Mouse (Mus musculus) hindbrain, embryonic 15.5 days (tissue): ENCODE measurements at regions not wholly inside any gene's neighbourhood (a gene's known extent, or its start where the extent isn't known, plus 50 kb on each side); places are given as distances from the start of the nearest gene placed in this dataset.

Experiments used
- ATAC-seq: fragments of 200-750 bp; cut with Nextera tagmentation; 2 replicates; pipeline ENCODE4 v1.8.0; 2017; ENCODE audit warnings: low read depth, moderate number of reproducible peaks, moderate TSS enrichment; ENCODE audit not compliant: low FRiP score
- H3K27ac ChIP-seq: fragments of 300-500 bp; sonication (generic); replicated peaks from 2 replicates; pipeline ENCODE4 v1.5.1; 2015; ENCODE audit warnings: mild to moderate bottlenecking, inconsistent platforms
- H3K27me3 ChIP-seq: fragments of 300-500 bp; sonication (generic); 2 replicates; pipeline ENCODE4 v1.6.1; 2015; ENCODE audit warnings: control low read depth, inconsistent platforms
- H3K36me3 ChIP-seq: fragments of 300-500 bp; sonication (generic); 2 replicates; pipeline ENCODE4 v1.6.1; 2015; ENCODE audit warnings: control low read depth, inconsistent platforms
- H3K4me1 ChIP-seq: fragments of 300-500 bp; sonication (generic); replicated peaks from 2 replicates; pipeline ENCODE4 v1.6.1; 2015; ENCODE audit warnings: control low read depth, inconsistent platforms
- H3K4me2 ChIP-seq: fragments of 300-500 bp; sonication (generic); 2 replicates; pipeline ENCODE4 v1.6.1; 2015; ENCODE audit warnings: moderate library complexity, mild to moderate bottlenecking, inconsistent platforms
- H3K4me3 ChIP-seq: fragments of 300-500 bp; sonication (generic); 2 replicates; pipeline ENCODE4 v1.5.1; 2015; ENCODE audit warnings: mild to moderate bottlenecking, inconsistent platforms
- H3K9ac ChIP-seq: fragments of 300-500 bp; sonication (generic); 2 replicates; pipeline ENCODE4 v1.6.1; 2015; ENCODE audit warnings: inconsistent platforms
- H3K9me3 ChIP-seq: fragments of 300-500 bp; sonication (generic); 2 replicates; pipeline ENCODE4 v1.6.1; 2016; ENCODE audit warnings: control low read depth, inconsistent platforms
- WGBS: fragments of 180-500 bp; shearing (Covaris S2); methylation state at CpG from one replicate; pipeline ENCODE4 v1.1.7; 2015; 5-methylcytosine and 5-hydroxymethylcytosine counted together

- WGBS, result 81% methylated on average over 7 of the region's 7 CpGs
- no peak overlapping the region for H3K27ac ChIP-seq
- no peaks in the 10 kb centered on the region for H3K4me1 ChIP-seq
- no peak overlapping the region for H3K4me3 ChIP-seq
- H3K36me3 ChIP-seq, result no peaks in the 10 kb centered on the region
- no peaks in the 10 kb centered on the region for H3K27me3 ChIP-seq
- H3K9me3 ChIP-seq, result no peaks in the 10 kb centered on the region
- H3K4me2 ChIP-seq, result no peak overlapping the region
- H3K9ac ChIP-seq, result no peak overlapping the region
- no peak for ATAC-seq
Measured at GRCm38 (mm10) chr15:88497957-88498356, 102.1 kb upstream of the Zdhhc25 start.

GRCm38 (mm10) chr15:88502311-88502710, 97.8 kb upstream of the Zdhhc25 start:
- Histone ChIP-seq H3K9me3 (no peaks in the 10 kb centered on the region), H3K9ac (no peak overlapping the region), H3K4me3 (no peak overlapping the region), H3K36me3 (no peaks in the 10 kb centered on the region), H3K27me3 (no peaks in the 10 kb centered on the region), H3K27ac (no peak overlapping the region), H3K4me2 (no peak overlapping the region), H3K4me1 (peaks cover 8% of the 10 kb centered on the region)
- ATAC-seq, result no peak
- WGBS, result 76% methylated on average over 2 of the region's 2 CpGs

GRCm38 (mm10) chr15:88503896-88504295, 96.2 kb upstream of the Zdhhc25 start:
- H3K4me3 ChIP-seq, result no peak overlapping the region
- no peaks in the 10 kb centered on the region for H3K36me3 ChIP-seq
- H3K9ac ChIP-seq, result no peak overlapping the region
- no peak for ATAC-seq
- H3K27me3 ChIP-seq, result peaks cover 2% of the 10 kb centered on the region; the same call in 1 of the 2 replicates
- 69% methylated on average over 7 of the region's 7 CpGs for WGBS
- no peak overlapping the region for H3K4me2 ChIP-seq
- H3K4me1 ChIP-seq, result peaks cover 8% of the 10 kb centered on the region
- no peak overlapping the region for H3K27ac ChIP-seq
- no peaks in the 10 kb centered on the region for H3K9me3 ChIP-seq

DNA sequence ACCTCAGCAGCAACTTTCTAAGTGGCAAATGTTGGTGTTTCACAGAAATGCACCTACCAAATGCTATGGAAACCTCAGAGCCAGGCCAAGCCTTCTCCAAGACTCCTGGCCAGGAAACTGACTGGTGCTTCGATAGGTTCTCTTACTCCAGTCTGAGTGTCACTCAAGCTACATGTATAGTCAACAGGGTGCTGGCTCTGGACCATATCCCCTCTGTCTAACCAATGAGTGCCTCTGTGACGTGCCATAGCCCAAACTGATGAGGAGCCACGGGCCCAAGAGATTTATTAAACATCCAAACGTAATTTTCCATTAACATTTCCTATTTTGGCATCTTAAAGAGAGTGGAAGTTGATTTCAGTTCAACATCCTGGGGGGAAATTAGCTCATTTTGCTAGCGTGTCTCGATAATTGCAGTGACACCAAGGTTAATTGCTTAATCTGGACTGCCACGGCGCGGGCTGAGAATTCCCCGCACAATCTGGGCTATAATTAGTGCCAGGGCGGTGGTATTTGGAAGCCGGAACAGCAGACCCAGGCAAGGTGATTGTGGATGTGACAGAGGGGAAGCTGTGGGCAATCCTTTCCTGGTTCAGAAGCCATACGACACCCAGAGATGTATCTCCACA, 94.5 kb upstream of the Zdhhc25 start:
- H3K4me1 ChIP-seq, result peaks cover 8% of the 10 kb centered on the region
- H3K9ac ChIP-seq, result no peak overlapping the region
- no peaks in the 10 kb centered on the region for H3K9me3 ChIP-seq
- 47% methylated on average over 13 of the region's 13 CpGs for WGBS
- peaks cover 2% of the 10 kb centered on the region; the same call in 1 of the 2 replicates for H3K27me3 ChIP-seq
- H3K4me2 ChIP-seq, result no peak overlapping the region
- no peaks in the 10 kb centered on the region for H3K36me3 ChIP-seq
- no peak overlapping the region for H3K4me3 ChIP-seq
- ATAC-seq, result 0 out of 2 replicates have a peak, but pooled peaks have one; percentile 6
- no peak overlapping the region for H3K27ac ChIP-seq

- no peak for ATAC-seq
- Histone ChIP-seq H3K4me1 (peaks cover 8% of the 10 kb centered on the region), H3K9ac (no peak overlapping the region), H3K9me3 (no peaks in the 10 kb centered on the region), H3K27ac (no peak overlapping the region), H3K4me3 (no peak overlapping the region), H3K4me2 (no peak overlapping the region), H3K36me3 (no peaks in the 10 kb centered on the region), H3K27me3 (peaks cover 2% of the 10 kb centered on the region; the same call in 1 of the 2 replicates)
- WGBS, result 69% methylated on average over 2 of the region's 2 CpGs
Measured at GRCm38 (mm10) chr15:88507886-88508285, 92.2 kb upstream of the Zdhhc25 start.

GRCm38 (mm10) chr15:88508971-88509370, 91.1 kb upstream of the Zdhhc25 start:
- Histone ChIP-seq H3K9ac (no peak overlapping the region), H3K4me3 (no peak overlapping the region), H3K4me1 (peaks cover 8% of the 10 kb centered on the region), H3K4me2 (no peak overlapping the region), H3K36me3 (no peaks in the 10 kb centered on the region), H3K27me3 (peaks cover 2% of the 10 kb centered on the region; the same call in 1 of the 2 replicates), H3K27ac (no peak overlapping the region), H3K9me3 (no peaks in the 10 kb centered on the region)
- 90% methylated on average over 6 of the region's 6 CpGs for WGBS
- no peak for ATAC-seq

GRCm38 (mm10) chr15:88509626-88510025, 90.5 kb upstream of the Zdhhc25 start:
- Histone ChIP-seq H3K4me1 (peaks cover 8% of the 10 kb centered on the region), H3K9me3 (no peaks in the 10 kb centered on the region), H3K27ac (no peak overlapping the region), H3K9ac (no peak overlapping the region), H3K36me3 (no peaks in the 10 kb centered on the region), H3K4me3 (no peak overlapping the region), H3K4me2 (no peak overlapping the region), H3K27me3 (peaks cover 2% of the 10 kb centered on the region; the same call in 1 of the 2 replicates)
- ATAC-seq, result no peak
- 59% methylated on average over 2 of the region's 2 CpGs for WGBS

GRCm38 (mm10) chr15:88514091-88514490, 86.0 kb upstream of the Zdhhc25 start:
- Histone ChIP-seq H3K4me2 (no peak overlapping the region), H3K36me3 (no peaks in the 10 kb centered on the region), H3K9ac (no peak overlapping the region), H3K9me3 (no peaks in the 10 kb centered on the region), H3K27me3 (no peaks in the 10 kb centered on the region), H3K27ac (no peak overlapping the region), H3K4me1 (0 out of 2 replicates have a peak, but pooled peaks cover 3% of the 10 kb centered on the region), H3K4me3 (no peak overlapping the region)
- 91% methylated on average over 5 of the region's 5 CpGs for WGBS
- no peak for ATAC-seq

DNA sequence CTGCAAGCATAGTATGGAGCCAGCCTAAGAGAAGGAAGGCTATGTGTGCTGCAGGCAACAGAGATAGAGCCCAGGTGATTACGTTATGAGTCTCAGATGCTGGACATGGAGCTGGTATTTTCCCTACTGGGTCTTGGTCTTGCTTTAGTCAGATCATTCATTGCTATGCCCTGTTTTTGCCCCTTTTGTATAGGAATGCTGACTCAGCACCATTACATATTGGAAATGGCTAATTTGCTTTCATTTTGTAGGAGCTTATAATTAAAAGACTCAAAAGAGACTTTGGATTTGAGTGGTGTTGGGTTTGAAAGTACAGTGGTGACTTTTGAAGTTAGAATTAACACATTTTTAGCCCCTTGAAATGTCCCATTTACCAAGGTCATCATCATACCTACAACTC, 68.9 kb upstream of the Zdhhc25 start:
- Histone ChIP-seq H3K9ac (no peak overlapping the region), H3K27me3 (no peaks in the 10 kb centered on the region), H3K4me1 (peaks cover 6% of the 10 kb centered on the region; the same call in 1 of the 2 replicates), H3K27ac (no peak overlapping the region), H3K9me3 (no peaks in the 10 kb centered on the region), H3K36me3 (no peaks in the 10 kb centered on the region), H3K4me3 (no peak overlapping the region), H3K4me2 (no peak overlapping the region)
- 100% methylated on average over 1 of the region's 1 CpGs for WGBS
- no peak for ATAC-seq

GRCm38 (mm10) chr15:88532008-88532407, 68.1 kb upstream of the Zdhhc25 start:
- Histone ChIP-seq H3K4me1 (peaks cover 9% of the 10 kb centered on the region; the same call in 1 of the 2 replicates), H3K36me3 (no peaks in the 10 kb centered on the region), H3K9me3 (no peaks in the 10 kb centered on the region), H3K4me2 (no peak overlapping the region), H3K4me3 (no peak overlapping the region), H3K27ac (no peak overlapping the region), H3K27me3 (no peaks in the 10 kb centered on the region), H3K9ac (no peak overlapping the region)
- WGBS, result 24% methylated on average over 5 of the region's 5 CpGs
- ATAC-seq, result peak; percentile 34; the same call in 1 of the 2 replicates

- Histone ChIP-seq H3K4me2 (no peak overlapping the region), H3K4me3 (no peak overlapping the region), H3K4me1 (peaks cover 10% of the 10 kb centered on the region; the same call in 1 of the 2 replicates), H3K9ac (no peak overlapping the region), H3K36me3 (no peaks in the 10 kb centered on the region), H3K27me3 (no peaks in the 10 kb centered on the region), H3K27ac (no peak overlapping the region), H3K9me3 (no peaks in the 10 kb centered on the region)
- WGBS, result 34% methylated on average over 7 of the region's 7 CpGs
- ATAC-seq, result no peak
Measured at GRCm38 (mm10) chr15:88533354-88533753, 66.7 kb upstream of the Zdhhc25 start.

GRCm38 (mm10) chr15:88535516-88535915, 64.6 kb upstream of the Zdhhc25 start:
- no peaks in the 10 kb centered on the region for H3K9me3 ChIP-seq
- no peak for ATAC-seq
- no peak overlapping the region for H3K4me2 ChIP-seq
- no peak overlapping the region for H3K27ac ChIP-seq
- WGBS, result 67% methylated on average over 2 of the region's 2 CpGs
- H3K36me3 ChIP-seq, result no peaks in the 10 kb centered on the region
- H3K4me3 ChIP-seq, result no peak overlapping the region
- H3K4me1 ChIP-seq, result peaks cover 10% of the 10 kb centered on the region; the same call in 1 of the 2 replicates
- no peaks in the 10 kb centered on the region for H3K27me3 ChIP-seq
- no peak overlapping the region for H3K9ac ChIP-seq

DNA sequence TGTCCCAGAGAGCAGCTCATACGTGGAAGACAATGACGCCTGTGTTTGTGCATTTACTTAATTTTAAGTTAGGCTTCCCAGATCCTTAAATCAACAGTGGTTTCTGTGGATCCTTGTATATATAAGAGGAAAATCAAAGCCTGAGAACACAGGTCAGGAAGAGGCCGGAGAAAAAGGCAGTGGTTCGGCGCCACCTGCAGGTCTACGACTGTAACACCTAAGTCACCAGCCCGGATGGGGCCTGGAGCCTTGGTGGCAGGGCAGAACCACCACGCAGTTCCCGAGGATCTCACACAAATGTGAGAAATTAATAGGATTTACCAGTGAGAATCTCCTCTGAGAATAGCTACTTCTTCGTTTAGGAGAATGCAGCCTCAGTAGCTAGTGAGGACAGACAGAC, 62.9 kb upstream of the Zdhhc25 start:
- H3K27ac ChIP-seq, result no peak overlapping the region
- no peak for ATAC-seq
- no peak overlapping the region for H3K4me2 ChIP-seq

More for the DNA sequence above, 62.9 kb upstream of the Zdhhc25 start:
- no peaks in the 10 kb centered on the region for H3K27me3 ChIP-seq
- no peaks in the 10 kb centered on the region for H3K9me3 ChIP-seq
- no peak overlapping the region for H3K9ac ChIP-seq
- no peaks in the 10 kb centered on the region for H3K36me3 ChIP-seq
- WGBS, result 19% methylated on average over 10 of the region's 10 CpGs
- peaks cover 10% of the 10 kb centered on the region; the same call in 1 of the 2 replicates for H3K4me1 ChIP-seq
- H3K4me3 ChIP-seq, result no peak overlapping the region
